Mouse (Mus musculus): ENCODE data around the gene Slc22a21.
"Not testable (repeated sequence)": the region's sequence is repeated elsewhere in the genome, so short reads cannot be mapped to it uniquely, and the experiment has no call there.

Gene Slc22a21

GRCm38 (mm10) chr11:53979788-53980621, at the start of gene Slc22a21:
Gene Slc22a21 (minus strand): TSS chr11:53980332.
- DNase-seq (ENCODE audit: low spot score in 2 of 2), result peak; percentile 23 to 49

GRCm38 (mm10) chr11:54028997-54029396, 48.9 kb upstream of the Slc22a21 start:
- no peak for DNase-seq (ENCODE audit: low spot score in 2 of 2)

- peak in 1 of 2 experiments; percentile 13 for DNase-seq (ENCODE audit: low spot score in 2 of 2)
These were observed 48.2 kb upstream of the Slc22a21 start, which contains the start of gene Slc22a4 for GRCm38 (mm10) chr11:54028044-54028951. Gene Slc22a4 (minus strand): TSS chr11:54028090.

DNA sequence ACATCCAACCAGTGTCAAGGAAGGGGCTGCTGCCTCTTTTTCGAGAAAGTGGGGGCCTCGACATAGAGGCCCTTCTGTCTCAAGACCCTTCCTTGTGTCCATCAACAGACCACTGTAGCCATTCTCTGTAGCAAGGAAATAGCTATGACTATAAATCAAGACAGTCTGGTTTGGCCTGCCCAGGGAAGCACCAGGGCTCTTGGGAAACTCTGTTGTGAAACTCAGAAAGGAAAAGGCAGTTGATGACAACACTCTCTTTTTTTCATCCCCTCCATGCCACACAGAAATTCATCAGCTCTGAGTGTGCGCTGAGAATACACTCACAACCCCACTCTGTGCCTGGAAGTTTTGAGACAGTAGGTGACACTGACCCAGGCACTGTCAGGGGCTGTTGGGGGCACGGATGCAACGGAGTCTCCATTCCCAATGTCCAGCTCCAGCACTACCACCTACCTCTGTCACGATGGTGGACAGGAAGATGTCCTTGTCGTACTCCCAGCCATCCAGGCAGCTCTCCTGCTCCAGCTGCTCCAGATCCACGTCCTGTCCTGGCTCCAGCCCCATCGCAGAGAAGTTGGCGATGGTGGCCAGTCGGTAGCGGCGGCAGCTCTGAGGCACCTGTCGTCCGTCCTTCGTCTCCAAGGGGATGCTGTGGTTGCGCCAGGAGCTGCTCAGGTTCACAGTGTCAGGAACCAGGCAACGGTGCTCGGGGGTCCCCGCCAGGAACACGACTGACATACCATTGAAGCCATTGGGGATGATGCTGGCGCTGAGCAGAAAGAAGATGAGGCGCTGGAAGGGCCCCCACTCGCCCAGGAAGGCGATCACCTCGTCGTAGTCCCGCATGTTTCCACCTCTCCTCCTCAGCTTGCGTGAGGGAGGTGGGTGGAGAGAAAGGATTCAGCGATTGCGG, 47.3 kb upstream of the Slc22a21 start:
- DNase-seq (ENCODE audit: low spot score in 2 of 2), result no peak

DNA sequence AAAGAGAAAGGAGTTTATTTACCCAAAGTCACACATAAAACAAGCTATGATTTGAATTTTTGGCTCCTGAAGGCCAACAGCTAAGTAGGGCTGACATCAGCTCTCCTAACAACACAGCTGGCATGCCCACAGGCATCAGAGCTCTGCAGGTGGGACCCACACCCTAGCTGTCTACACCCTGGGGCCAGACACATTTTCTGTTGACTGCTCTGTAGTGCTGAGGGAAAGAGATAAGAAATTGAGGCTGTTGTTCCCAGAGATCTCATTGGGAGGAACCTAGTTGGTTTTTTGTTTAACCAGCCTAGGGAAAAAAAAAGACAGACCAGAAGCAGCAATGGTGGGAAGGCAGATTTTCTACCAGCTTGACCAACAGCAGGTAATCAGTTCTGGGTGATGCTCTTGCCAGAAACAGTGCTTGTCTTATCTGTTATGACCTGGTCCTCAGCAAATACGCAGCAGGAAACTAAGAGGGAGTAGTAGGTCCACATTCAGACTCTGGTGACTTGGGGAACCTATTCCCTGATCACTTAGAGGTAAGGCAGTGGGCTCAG, 46.4 kb upstream of the Slc22a21 start:
- no peak for DNase-seq (ENCODE audit: low spot score in 2 of 2)

- DNase-seq (ENCODE audit: low spot score in 2 of 2), result no peak
These were observed 41.4 kb upstream of the Slc22a21 start for GRCm38 (mm10) chr11:54021396-54022093.

GRCm38 (mm10) chr11:54018893-54019732, 39.0 kb upstream of the Slc22a21 start:
- DNase-seq (ENCODE audit: low spot score in 2 of 2), result no peak

DNA sequence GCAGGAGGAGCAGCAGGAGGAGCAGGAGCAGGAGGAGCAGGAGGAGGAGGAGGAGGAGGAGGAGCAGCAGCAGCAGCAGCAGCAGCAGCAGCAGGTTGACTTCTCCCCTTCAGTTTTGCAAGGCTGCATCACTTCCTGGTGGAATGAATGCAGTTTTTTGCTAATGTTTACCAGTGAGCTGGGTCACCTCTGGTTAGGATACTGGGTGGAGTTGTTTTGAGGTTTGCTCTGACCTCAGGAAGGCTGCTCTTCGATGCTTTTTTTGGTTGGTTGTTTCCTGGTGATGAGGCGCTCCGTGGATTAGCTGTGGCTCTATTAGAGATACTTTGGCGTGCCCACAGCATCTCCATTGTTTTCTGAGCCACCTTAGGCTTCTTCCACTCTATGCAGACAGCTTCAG, 37.5 kb upstream of the Slc22a21 start:
- no peak for DNase-seq (ENCODE audit: low spot score in 2 of 2)

DNA sequence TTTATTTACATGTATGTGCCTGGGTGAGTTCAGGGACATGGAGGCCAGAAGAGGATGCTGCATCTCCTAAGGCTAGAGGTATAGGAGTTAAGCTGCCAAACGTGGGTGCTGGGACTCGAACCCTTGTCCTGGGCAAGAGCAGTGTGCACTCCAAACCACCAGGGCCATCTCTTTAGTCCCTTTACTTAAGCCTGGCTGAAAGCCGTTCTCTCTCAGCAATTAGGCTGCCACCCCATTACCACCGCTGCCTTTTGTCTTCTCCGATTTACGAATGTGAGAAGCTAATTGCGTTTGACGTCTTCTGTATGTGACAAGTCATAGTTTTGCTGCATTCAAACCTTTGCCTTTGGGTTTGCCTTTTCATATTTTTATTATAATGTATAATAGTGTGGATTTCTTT, 35.9 kb upstream of the Slc22a21 start:
- no peak for DNase-seq (ENCODE audit: low spot score in 2 of 2)

- DNase-seq (ENCODE audit: low spot score in 2 of 2), result no peak
These were observed 32.8 kb upstream of the Slc22a21 start for GRCm38 (mm10) chr11:54012961-54013360.

DNA sequence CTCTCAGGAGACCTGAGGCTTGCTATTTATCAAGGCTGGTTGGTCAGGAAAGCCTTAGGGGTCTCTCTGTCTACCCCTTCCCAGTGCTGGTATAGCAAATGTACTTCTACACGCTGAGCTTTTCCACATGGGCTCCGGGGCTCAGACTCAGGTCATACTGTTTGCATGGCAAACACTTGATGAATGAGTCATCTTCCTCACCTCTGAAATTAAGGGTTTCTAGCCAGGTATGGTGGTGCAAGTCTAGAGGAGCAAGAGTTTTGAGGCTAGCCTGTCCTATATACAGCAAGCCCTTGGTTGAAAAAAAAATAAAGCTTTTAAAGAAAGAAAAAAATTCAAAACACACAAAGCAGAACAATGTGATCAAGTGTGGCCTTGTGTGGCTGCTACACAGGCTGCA, 31.1 kb upstream of the Slc22a21 start:
- no peak for DNase-seq (ENCODE audit: low spot score in 2 of 2)

DNA sequence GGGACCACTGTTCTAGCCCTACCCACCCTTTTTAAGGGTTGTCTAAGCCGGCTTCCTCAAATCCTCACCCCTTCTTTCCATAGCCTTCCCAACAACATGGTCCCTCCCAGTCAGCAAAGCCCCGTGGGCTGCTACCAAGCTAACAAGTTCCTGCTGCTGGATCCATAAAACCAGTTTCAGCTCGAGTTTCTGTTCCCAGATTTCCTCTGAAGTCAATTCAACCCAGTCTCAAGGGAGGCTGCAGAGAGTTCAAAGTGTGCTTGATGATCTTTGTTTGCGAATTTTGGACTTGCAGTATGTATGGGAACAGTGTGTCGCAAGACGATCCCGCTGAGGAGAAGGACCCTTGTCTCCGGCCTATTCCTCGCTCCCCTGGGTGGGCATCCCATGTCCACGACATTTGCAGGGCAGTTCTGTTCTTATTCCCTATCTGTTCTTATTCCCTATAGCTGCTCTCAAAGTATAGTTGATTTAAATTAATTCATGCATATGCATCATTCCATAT, 28.3 kb upstream of the Slc22a21 start:
- DNase-seq (ENCODE audit: low spot score in 2 of 2), result no peak

DNA sequence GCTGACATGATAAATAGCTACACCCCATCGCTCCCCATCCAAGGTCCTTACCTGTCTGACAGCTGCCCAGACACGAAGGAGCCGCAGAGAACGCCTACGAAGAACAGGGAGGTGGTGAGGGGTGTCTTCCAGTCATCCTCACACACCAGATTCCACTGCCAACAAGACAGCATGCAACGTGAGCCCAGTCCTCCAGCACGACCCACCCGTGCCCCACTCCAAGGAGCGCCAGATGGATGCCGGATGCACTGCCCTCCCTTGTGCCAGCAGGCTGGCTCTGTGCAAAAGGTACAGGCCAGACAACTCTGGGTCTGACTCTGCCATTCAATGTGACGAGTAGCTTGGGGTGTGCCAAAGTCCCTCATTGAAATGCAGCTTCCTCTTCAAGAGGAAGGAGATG, 27.6 kb upstream of the Slc22a21 start:
- DNase-seq (ENCODE audit: low spot score in 2 of 2), result no peak

- no peak for DNase-seq (ENCODE audit: low spot score in 2 of 2)
These were observed 26.8 kb upstream of the Slc22a21 start for GRCm38 (mm10) chr11:54006901-54007300.

- not testable (repeated sequence) for DNase-seq (ENCODE audit: low spot score in 2 of 2)
These were observed 26.2 kb upstream of the Slc22a21 start for GRCm38 (mm10) chr11:54006362-54006761.

DNA sequence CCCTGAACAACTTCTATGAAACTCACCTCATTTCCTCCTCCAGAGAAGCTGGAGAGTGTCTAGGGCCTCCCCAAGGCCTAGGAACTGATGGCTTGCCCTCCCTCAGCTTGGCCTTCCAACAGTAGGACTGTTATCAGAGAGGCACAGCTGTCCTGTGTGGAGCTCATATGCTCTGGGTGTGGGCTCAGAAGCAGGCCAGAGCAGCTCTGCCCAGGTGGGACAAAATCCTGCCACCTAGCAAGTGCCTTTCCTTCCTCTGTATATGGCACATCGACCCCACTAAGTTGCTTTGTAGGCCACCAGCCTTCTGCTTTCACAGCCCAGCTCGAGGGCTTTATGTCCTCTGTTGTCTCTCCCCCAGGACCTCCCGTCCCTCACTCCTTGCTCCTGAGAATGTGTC, 24.6 kb upstream of the Slc22a21 start:
- no peak for DNase-seq (ENCODE audit: low spot score in 2 of 2)

DNA sequence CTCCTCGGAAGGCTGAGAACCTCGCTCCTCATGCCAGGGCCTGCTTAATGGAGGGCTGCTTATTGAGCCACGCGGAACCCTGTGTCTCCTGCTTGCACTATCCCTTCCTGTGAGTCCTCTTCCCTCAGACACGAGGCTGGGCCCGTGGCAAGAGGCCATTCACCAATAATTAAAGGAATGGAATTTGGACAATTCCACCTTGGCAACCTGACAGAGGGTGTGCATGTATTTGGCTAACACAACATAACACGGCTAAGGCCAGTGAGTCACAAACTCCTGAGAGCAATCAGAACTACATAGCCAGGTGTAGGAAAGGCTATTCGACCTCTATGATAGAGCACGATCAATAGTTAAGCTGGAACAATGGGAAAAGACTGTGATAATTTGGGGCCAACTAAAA, 24.1 kb upstream of the Slc22a21 start:
- no peak for DNase-seq (ENCODE audit: low spot score in 2 of 2)

- peak in 1 of 2 experiments; percentile 60 for DNase-seq (ENCODE audit: low spot score in 2 of 2)
These were observed 22.9 kb upstream of the Slc22a21 start for GRCm38 (mm10) chr11:54002761-54003717.
